Mouse (Mus musculus): ENCODE measurements around the gene Vav2. TPM values are rescaled to one million over a fixed set of nuclear protein-coding genes. Genes with fewer than 3 reads are reported as not detected.

The Vav2 gene
- polyA plus RNA-seq, 1 experiment = 13.0 TPM

DNA sequence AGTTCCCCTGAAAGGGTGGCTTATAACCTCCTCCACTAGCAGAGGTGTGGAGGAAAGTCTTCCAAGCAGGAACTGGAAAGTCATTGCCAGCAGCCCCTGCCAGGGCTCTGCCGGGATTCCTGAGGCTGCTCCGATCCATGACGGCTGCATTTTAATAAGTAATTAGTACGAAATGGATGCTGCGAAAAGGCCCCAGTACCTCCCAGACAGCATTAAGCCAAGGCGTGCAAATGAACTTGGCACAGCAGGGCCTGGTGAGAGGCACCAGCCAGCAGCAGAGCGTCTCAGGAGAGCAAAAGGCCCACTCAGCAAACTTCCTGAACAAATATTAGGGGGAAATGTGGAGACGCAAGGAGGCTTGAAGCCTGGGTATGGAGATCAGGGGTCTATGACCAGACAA, 49.7 kb downstream of the Vav2 start:
- peaks cover 2% of the 10 kb centered on the region for H3K79me3 ChIP-seq (ENCODE audit: low read depth)
- H3K79me2 ChIP-seq (ENCODE audit: control insufficient read depth, insufficient read depth) = peaks cover 30% of the 10 kb centered on the region
- no peak overlapping the region for H3K4me3 ChIP-seq (ENCODE audit: insufficient read depth, poor library complexity, severe bottlenecking)
- no peaks in the 10 kb centered on the region for H3K27me3 ChIP-seq (ENCODE audit: control insufficient read depth, insufficient read depth, insufficient read length)
- H3ac ChIP-seq (ENCODE audit: control insufficient read depth, insufficient read length, low read depth) = no peak overlapping the region
- H3K36me3 ChIP-seq (ENCODE audit: control insufficient read depth, insufficient read depth) = no peaks in the 10 kb centered on the region
- TF ChIP-seq MYOD1 (IDR thresholded peaks at IDR 0.05; ENCODE audit: control insufficient read depth, insufficient read length, low read depth) (no peak), CTCF (IDR thresholded peaks at IDR 0.05; ENCODE audit: control insufficient read depth, insufficient read depth, insufficient read length) (no peak), FOSL1 (IDR thresholded peaks at IDR 0.05; ENCODE audit: insufficient read depth, low read length, poor library complexity, severe bottlenecking) (no peak), CEBPB (IDR thresholded peaks at IDR 0.05; ENCODE audit: low read depth) (no peak), MAX (IDR thresholded peaks at IDR 0.05) (no peak), USF1 (IDR thresholded peaks at IDR 0.05; ENCODE audit: low read depth) (no peak), MYOG (IDR thresholded peaks at IDR 0.05; ENCODE audit: control insufficient read depth, extremely low read depth, insufficient read length) (no peak)

DNA sequence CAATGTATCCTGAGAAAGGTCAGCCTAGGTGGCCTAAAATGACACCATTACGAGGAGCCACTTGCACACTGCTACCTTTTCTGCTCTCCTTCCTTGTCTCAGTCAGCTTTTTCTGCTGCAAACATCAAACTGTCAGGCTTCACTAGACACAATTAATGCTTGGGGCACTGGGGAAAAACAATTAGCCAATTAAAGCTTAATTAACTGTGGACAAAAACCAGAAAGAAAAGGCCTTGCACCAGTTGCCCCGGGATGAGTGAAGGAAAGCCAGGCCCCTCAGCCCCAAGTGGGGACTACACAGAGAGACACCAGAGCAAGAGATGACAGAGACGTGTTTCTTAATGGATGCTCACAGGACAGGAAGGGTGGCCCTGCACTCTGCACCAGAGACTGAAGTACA, 51.7 kb downstream of the Vav2 start:
- Histone ChIP-seq H3K36me3 (ENCODE audit: control insufficient read depth, insufficient read depth) (no peaks in the 10 kb centered on the region), H3K27me3 (ENCODE audit: control insufficient read depth, insufficient read depth, insufficient read length) (no peaks in the 10 kb centered on the region), H3K79me3 (ENCODE audit: low read depth) (peaks cover 4% of the 10 kb centered on the region), H3K4me3 (ENCODE audit: insufficient read depth, poor library complexity, severe bottlenecking) (no peak overlapping the region), H3ac (ENCODE audit: control insufficient read depth, insufficient read length, low read depth) (no peak overlapping the region), H3K79me2 (ENCODE audit: control insufficient read depth, insufficient read depth) (peaks cover 29% of the 10 kb centered on the region)
- TF ChIP-seq MYOG (IDR thresholded peaks at IDR 0.05; ENCODE audit: control insufficient read depth, extremely low read depth, insufficient read length) (no peak), MYOD1 (IDR thresholded peaks at IDR 0.05; ENCODE audit: control insufficient read depth, insufficient read length, low read depth) (no peak), MAX (IDR thresholded peaks at IDR 0.05) (no peak), FOSL1 (IDR thresholded peaks at IDR 0.05; ENCODE audit: insufficient read depth, low read length, poor library complexity, severe bottlenecking) (no peak), CEBPB (IDR thresholded peaks at IDR 0.05; ENCODE audit: low read depth) (no peak), USF1 (IDR thresholded peaks at IDR 0.05; ENCODE audit: low read depth) (no peak), CTCF (IDR thresholded peaks at IDR 0.05; ENCODE audit: control insufficient read depth, insufficient read depth, insufficient read length) (no peak)

DNA sequence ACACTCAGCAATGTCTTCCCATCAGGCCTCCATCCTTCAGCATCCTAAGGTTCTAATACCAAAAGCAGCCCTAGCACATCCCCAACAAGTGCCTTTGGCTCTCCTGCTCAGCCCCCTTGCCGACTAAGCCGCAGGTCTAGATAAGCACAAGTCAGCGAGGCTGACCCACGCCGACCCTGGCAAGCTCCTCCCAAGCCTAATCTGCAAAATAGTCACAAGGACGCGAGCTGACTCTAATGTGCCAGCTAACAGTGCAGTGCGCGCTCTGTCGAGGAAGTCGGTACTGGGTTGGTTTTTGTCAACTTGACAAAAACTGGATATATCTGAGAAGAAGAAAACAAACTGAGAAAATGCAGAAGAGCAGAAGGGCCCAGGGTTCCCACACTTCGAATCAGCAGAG, 53.5 kb downstream of the Vav2 start:
- H3K79me2 ChIP-seq (ENCODE audit: control insufficient read depth, insufficient read depth) = peaks cover 29% of the 10 kb centered on the region
- TF ChIP-seq MYOG (IDR thresholded peaks at IDR 0.05; ENCODE audit: control insufficient read depth, extremely low read depth, insufficient read length) = no peak
- TF ChIP-seq MYOD1 (IDR thresholded peaks at IDR 0.05; ENCODE audit: control insufficient read depth, insufficient read length, low read depth) = no peak
- no peak for TF ChIP-seq MAX (IDR thresholded peaks at IDR 0.05)
- TF ChIP-seq CEBPB (IDR thresholded peaks at IDR 0.05; ENCODE audit: low read depth) = no peak
- TF ChIP-seq CTCF (IDR thresholded peaks at IDR 0.05; ENCODE audit: control insufficient read depth, insufficient read depth, insufficient read length) = no peak
- TF ChIP-seq USF1 (IDR thresholded peaks at IDR 0.05; ENCODE audit: low read depth) = no peak
- TF ChIP-seq FOSL1 (IDR thresholded peaks at IDR 0.05; ENCODE audit: insufficient read depth, low read length, poor library complexity, severe bottlenecking) = no peak
- H3ac ChIP-seq (ENCODE audit: control insufficient read depth, insufficient read length, low read depth) = no peak overlapping the region

DNA sequence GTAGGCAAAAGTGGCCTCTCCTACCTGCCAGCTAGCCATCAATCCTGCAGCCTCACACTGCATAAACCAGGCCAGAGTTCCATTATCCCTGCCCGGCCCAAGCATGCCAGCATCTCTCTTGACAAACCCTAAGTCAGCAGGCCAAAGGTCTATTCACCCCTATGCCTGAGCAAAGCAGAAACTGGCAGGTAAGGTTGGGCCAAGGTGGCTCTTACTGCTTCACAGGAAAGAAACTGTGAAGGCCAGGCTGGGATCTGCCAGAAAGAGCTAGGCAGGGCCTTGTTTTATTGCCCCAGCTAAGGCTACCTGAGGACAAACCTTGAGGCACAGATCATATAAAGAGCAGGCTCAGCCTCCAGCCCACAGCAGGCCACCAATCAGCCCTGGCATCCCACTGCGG, 55.4 kb downstream of the Vav2 start:
- TF ChIP-seq MAX (IDR thresholded peaks at IDR 0.05) (no peak), CTCF (IDR thresholded peaks at IDR 0.05; ENCODE audit: control insufficient read depth, insufficient read depth, insufficient read length) (no peak), USF1 (IDR thresholded peaks at IDR 0.05; ENCODE audit: low read depth) (no peak), CEBPB (IDR thresholded peaks at IDR 0.05; ENCODE audit: low read depth) (no peak), FOSL1 (IDR thresholded peaks at IDR 0.05; ENCODE audit: insufficient read depth, low read length, poor library complexity, severe bottlenecking) (no peak), MYOG (IDR thresholded peaks at IDR 0.05; ENCODE audit: control insufficient read depth, extremely low read depth, insufficient read length) (no peak), MYOD1 (IDR thresholded peaks at IDR 0.05; ENCODE audit: control insufficient read depth, insufficient read length, low read depth) (no peak)
- no peaks in the 10 kb centered on the region for H3K36me3 ChIP-seq (ENCODE audit: control insufficient read depth, insufficient read depth)
- H3ac ChIP-seq (ENCODE audit: control insufficient read depth, insufficient read length, low read depth) = no peak overlapping the region

More for the DNA sequence above, 53.5 kb downstream of the Vav2 start:
- Histone ChIP-seq H3K27me3 (ENCODE audit: control insufficient read depth, insufficient read depth, insufficient read length) (no peaks in the 10 kb centered on the region), H3K36me3 (ENCODE audit: control insufficient read depth, insufficient read depth) (no peaks in the 10 kb centered on the region), H3K4me3 (ENCODE audit: insufficient read depth, poor library complexity, severe bottlenecking) (no peak overlapping the region), H3K79me3 (ENCODE audit: low read depth) (peaks cover 4% of the 10 kb centered on the region)

DNA sequence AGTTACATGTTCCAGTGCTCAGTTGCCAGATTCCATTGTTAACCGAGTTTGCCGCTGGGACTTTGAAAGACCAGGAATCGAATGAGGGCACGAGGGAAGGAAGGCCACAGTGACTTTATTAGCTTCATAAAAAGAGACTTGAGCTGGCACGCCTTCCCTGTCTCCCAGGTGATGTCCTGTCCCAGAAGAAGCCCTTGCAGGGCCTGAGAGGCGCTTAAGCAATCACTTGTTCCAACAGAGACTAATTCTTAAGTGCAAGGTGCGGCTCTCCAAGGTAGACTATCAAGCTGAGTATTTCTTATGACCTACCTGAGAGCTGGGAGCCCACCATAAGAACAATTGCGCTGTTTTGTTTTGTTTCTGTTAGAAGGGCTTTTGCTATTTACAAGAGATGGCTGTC, 57.9 kb downstream of the Vav2 start:
- no peak overlapping the region for H3ac ChIP-seq (ENCODE audit: control insufficient read depth, insufficient read length, low read depth)
- H3K27me3 ChIP-seq (ENCODE audit: control insufficient read depth, insufficient read depth, insufficient read length) = no peaks in the 10 kb centered on the region
- H3K4me3 ChIP-seq (ENCODE audit: insufficient read depth, poor library complexity, severe bottlenecking) = no peak overlapping the region
- TF ChIP-seq CEBPB (IDR thresholded peaks at IDR 0.05; ENCODE audit: low read depth) (no peak), FOSL1 (IDR thresholded peaks at IDR 0.05; ENCODE audit: insufficient read depth, low read length, poor library complexity, severe bottlenecking) (no peak), USF1 (IDR thresholded peaks at IDR 0.05; ENCODE audit: low read depth) (no peak), MYOD1 (IDR thresholded peaks at IDR 0.05; ENCODE audit: control insufficient read depth, insufficient read length, low read depth) (no peak), MYOG (IDR thresholded peaks at IDR 0.05; ENCODE audit: control insufficient read depth, extremely low read depth, insufficient read length) (no peak), MAX (IDR thresholded peaks at IDR 0.05) (no peak)
- peaks cover 3% of the 10 kb centered on the region for H3K79me3 ChIP-seq (ENCODE audit: low read depth)
- H3K79me2 ChIP-seq (ENCODE audit: control insufficient read depth, insufficient read depth) = peaks cover 45% of the 10 kb centered on the region
- no peaks in the 10 kb centered on the region for H3K36me3 ChIP-seq (ENCODE audit: control insufficient read depth, insufficient read depth)

More for the DNA sequence above, 55.4 kb downstream of the Vav2 start:
- peaks cover 4% of the 10 kb centered on the region for H3K79me3 ChIP-seq (ENCODE audit: low read depth)
- H3K27me3 ChIP-seq (ENCODE audit: control insufficient read depth, insufficient read depth, insufficient read length) = no peaks in the 10 kb centered on the region
- no peak overlapping the region for H3K4me3 ChIP-seq (ENCODE audit: insufficient read depth, poor library complexity, severe bottlenecking)
- H3K79me2 ChIP-seq (ENCODE audit: control insufficient read depth, insufficient read depth) = peaks cover 34% of the 10 kb centered on the region

DNA sequence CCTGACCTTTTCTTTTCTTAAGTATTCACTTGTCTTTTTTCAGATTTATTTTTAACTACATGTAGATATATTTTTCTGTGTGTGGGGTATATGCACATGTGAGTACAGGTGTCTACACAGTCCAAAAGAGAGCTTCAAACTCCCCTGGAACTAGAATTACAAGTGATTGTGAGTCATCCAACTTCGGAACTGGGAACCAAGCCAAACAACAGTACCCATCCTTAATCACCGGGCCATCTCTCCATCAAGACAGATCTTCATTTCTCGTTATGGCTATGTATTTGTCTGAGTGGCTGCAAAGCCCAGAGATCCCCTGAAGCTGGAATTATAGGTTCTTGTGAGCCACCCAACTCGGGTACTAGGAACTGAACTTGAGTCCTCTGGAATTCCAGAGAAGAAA, 61.5 kb downstream of the Vav2 start:
- H3ac ChIP-seq (ENCODE audit: control insufficient read depth, insufficient read length, low read depth) = no peak overlapping the region

More for the DNA sequence above, 61.5 kb downstream of the Vav2 start:
- H3K27me3 ChIP-seq (ENCODE audit: control insufficient read depth, insufficient read depth, insufficient read length) = no peaks in the 10 kb centered on the region
- no peak overlapping the region for H3K4me3 ChIP-seq (ENCODE audit: insufficient read depth, poor library complexity, severe bottlenecking)
- H3K36me3 ChIP-seq (ENCODE audit: control insufficient read depth, insufficient read depth) = no peaks in the 10 kb centered on the region
- H3K79me3 ChIP-seq (ENCODE audit: low read depth) = peaks cover 1% of the 10 kb centered on the region
- H3K79me2 ChIP-seq (ENCODE audit: control insufficient read depth, insufficient read depth) = peaks cover 37% of the 10 kb centered on the region
- TF ChIP-seq CTCF (IDR thresholded peaks at IDR 0.05; ENCODE audit: control insufficient read depth, insufficient read depth, insufficient read length) (no peak), MAX (IDR thresholded peaks at IDR 0.05) (no peak), CEBPB (IDR thresholded peaks at IDR 0.05; ENCODE audit: low read depth) (no peak), MYOD1 (IDR thresholded peaks at IDR 0.05; ENCODE audit: control insufficient read depth, insufficient read length, low read depth) (no peak), USF1 (IDR thresholded peaks at IDR 0.05; ENCODE audit: low read depth) (no peak), FOSL1 (IDR thresholded peaks at IDR 0.05; ENCODE audit: insufficient read depth, low read length, poor library complexity, severe bottlenecking) (no peak), MYOG (IDR thresholded peaks at IDR 0.05; ENCODE audit: control insufficient read depth, extremely low read depth, insufficient read length) (no peak)
